Mouse (Mus musculus) heart, embryonic 12.5 days (tissue): ENCODE data around the gene Mink1. TPM values are rescaled to one million over a fixed set of nuclear protein-coding genes. Genes with fewer than 3 reads are reported as not detected.

Experiments
- ATAC-seq: fragments of 200-750 bp; cut with Nextera tagmentation; 2 replicates; pipeline ENCODE4 v1.8.0; 2017; ENCODE audit warnings: moderate TSS enrichment, moderate library complexity; ENCODE audit not compliant: insufficient number of reproducible peaks, low FRiP score
- H3K27ac ChIP-seq: fragments of 300-500 bp; sonication (generic); 2 replicates; pipeline ENCODE4 v1.5.1; 2016; ENCODE audit warnings: mild to moderate bottlenecking, moderate library complexity; ENCODE audit not compliant: poor library complexity, severe bottlenecking
- H3K27me3 ChIP-seq: fragments of 300-500 bp; sonication (generic); replicated peaks from 2 replicates; pipeline ENCODE4 v1.6.1; 2016; ENCODE audit warnings: mild to moderate bottlenecking, moderate library complexity
- H3K36me3 ChIP-seq: fragments of 300-500 bp; sonication (generic); 2 replicates; pipeline ENCODE4 v1.6.1; 2016; ENCODE audit warnings: mild to moderate bottlenecking, moderate library complexity
- H3K4me1 ChIP-seq: fragments of 300-500 bp; sonication (generic); replicated peaks from 2 replicates; pipeline ENCODE4 v1.6.1; 2016; ENCODE audit warnings: mild to moderate bottlenecking
- H3K4me2 ChIP-seq: fragments of 300-500 bp; sonication (generic); 2 replicates; pipeline ENCODE4 v1.6.1; 2016; ENCODE audit warnings: mild to moderate bottlenecking, moderate library complexity
- H3K4me3 ChIP-seq: fragments of 300-500 bp; sonication (generic); 2 replicates; pipeline ENCODE4 v1.5.1; 2016; ENCODE audit warnings: mild to moderate bottlenecking
- H3K9ac ChIP-seq: fragments of 300-500 bp; sonication (generic); 2 replicates; pipeline ENCODE4 v1.6.1; 2016; ENCODE audit warnings: mild to moderate bottlenecking, moderate library complexity
- H3K9me3 ChIP-seq: fragments of 300-500 bp; sonication (generic); replicated peaks from 2 replicates; pipeline ENCODE4 v1.6.1; 2016; ENCODE audit warnings: mild to moderate bottlenecking, moderate library complexity
- WGBS: fragments of 180-500 bp; shearing (Covaris S2); methylation state at CpG from one replicate; pipeline ENCODE4 v1.1.7; 2016; 5-methylcytosine and 5-hydroxymethylcytosine counted together
- polyA plus RNA-seq: library from polyadenylated mRNA; unstranded; fragments of >200 nt; fragmentation: Nextera tagmentation; extraction: Ambion mirVana; gene quantifications from 2 replicates; pipeline ENCODE4 v1.2.1, GENCODE M21; 2016

The Mink1 gene
- polyA plus RNA-seq, 1 experiment from 2014 or later: 13.7 TPM

GRCm38 (mm10) chr11:70591733-70592132 is 29.1 kb downstream of the Mink1 start:
- WGBS: 91% methylated on average over 1 of the region's 1 CpGs
- no peaks in the 10 kb centered on the region for H3K9me3 ChIP-seq
- no peak overlapping the region for H3K27ac ChIP-seq
- no peak overlapping the region for H3K4me3 ChIP-seq
- H3K4me2 ChIP-seq: no peak overlapping the region
- H3K4me1 ChIP-seq: peaks cover 14% of the 10 kb centered on the region
- no peak overlapping the region for H3K9ac ChIP-seq
- no peak for ATAC-seq
- H3K36me3 ChIP-seq: no peaks in the 10 kb centered on the region
- no peaks in the 10 kb centered on the region for H3K27me3 ChIP-seq

GRCm38 (mm10) chr11:70594253-70594989 is 31.7 kb downstream of the Mink1 start:
- 71% methylated on average over 15 of the region's 15 CpGs for WGBS
- Histone ChIP-seq H3K27ac (no peak overlapping the region), H3K9ac (no peak overlapping the region), H3K36me3 (peaks cover 25% of the 10 kb centered on the region), H3K4me3 (no peak overlapping the region), H3K4me1 (peaks cover 14% of the 10 kb centered on the region), H3K4me2 (no peak overlapping the region), H3K27me3 (no peaks in the 10 kb centered on the region), H3K9me3 (no peaks in the 10 kb centered on the region)
- ATAC-seq: no peak

GRCm38 (mm10) chr11:70595638-70596037 is 33.0 kb downstream of the Mink1 start:
- no peaks in the 10 kb centered on the region for H3K27me3 ChIP-seq
- H3K9ac ChIP-seq: no peak overlapping the region
- ATAC-seq: no peak
- no peak overlapping the region for H3K4me2 ChIP-seq
- H3K27ac ChIP-seq: no peak overlapping the region
- H3K9me3 ChIP-seq: no peaks in the 10 kb centered on the region
- peaks cover 32% of the 10 kb centered on the region for H3K36me3 ChIP-seq
- H3K4me1 ChIP-seq: peaks cover 14% of the 10 kb centered on the region
- no peak overlapping the region for H3K4me3 ChIP-seq
- 54% methylated on average over 2 of the region's 2 CpGs for WGBS

GRCm38 (mm10) chr11:70596094-70596493 is 33.4 kb downstream of the Mink1 start:
- peaks cover 32% of the 10 kb centered on the region for H3K36me3 ChIP-seq
- H3K9ac ChIP-seq: no peak overlapping the region
- no peak overlapping the region for H3K4me2 ChIP-seq
- H3K4me3 ChIP-seq: no peak overlapping the region
- peaks cover 14% of the 10 kb centered on the region for H3K4me1 ChIP-seq
- no peaks in the 10 kb centered on the region for H3K27me3 ChIP-seq
- ATAC-seq: no peak
- WGBS: 77% methylated on average over 4 of the region's 4 CpGs
- no peaks in the 10 kb centered on the region for H3K9me3 ChIP-seq
- H3K27ac ChIP-seq: no peak overlapping the region

GRCm38 (mm10) chr11:70597301-70597700 is 34.6 kb downstream of the Mink1 start:
- Histone ChIP-seq H3K4me1 (peaks cover 14% of the 10 kb centered on the region), H3K4me2 (no peak overlapping the region), H3K27ac (no peak overlapping the region), H3K27me3 (no peaks in the 10 kb centered on the region), H3K9me3 (no peaks in the 10 kb centered on the region), H3K4me3 (no peak overlapping the region), H3K9ac (no peak overlapping the region), H3K36me3 (peaks cover 43% of the 10 kb centered on the region)
- WGBS: 70% methylated on average over 6 of the region's 6 CpGs
- no peak for ATAC-seq

GRCm38 (mm10) chr11:70598451-70598953 is 35.8 kb downstream of the Mink1 start:
- ATAC-seq: no peak
- H3K27me3 ChIP-seq: no peaks in the 10 kb centered on the region
- peaks cover 14% of the 10 kb centered on the region for H3K4me1 ChIP-seq
- H3K36me3 ChIP-seq: peaks cover 54% of the 10 kb centered on the region
- H3K27ac ChIP-seq: no peak overlapping the region
- no peak overlapping the region for H3K4me3 ChIP-seq
- 89% methylated on average over 9 of the region's 9 CpGs for WGBS
- no peak overlapping the region for H3K9ac ChIP-seq
- H3K9me3 ChIP-seq: no peaks in the 10 kb centered on the region
- no peak overlapping the region for H3K4me2 ChIP-seq

- Histone ChIP-seq H3K36me3 (peaks cover 88% of the 10 kb centered on the region), H3K9ac (no peak overlapping the region), H3K4me2 (no peak overlapping the region), H3K27ac (no peak overlapping the region), H3K4me3 (no peak overlapping the region), H3K4me1 (no peaks in the 10 kb centered on the region), H3K9me3 (no peaks in the 10 kb centered on the region), H3K27me3 (no peaks in the 10 kb centered on the region)
- 50% methylated on average over 14 of the region's 14 CpGs for WGBS
- no peak for ATAC-seq
These were observed 42.4 kb downstream of the Mink1 start for GRCm38 (mm10) chr11:70605024-70605566.

- Histone ChIP-seq H3K36me3 (peaks cover 99% of the 10 kb centered on the region), H3K4me3 (no peak overlapping the region), H3K4me2 (no peak overlapping the region), H3K9ac (no peak overlapping the region), H3K9me3 (no peaks in the 10 kb centered on the region), H3K4me1 (no peaks in the 10 kb centered on the region), H3K27ac (no peak overlapping the region), H3K27me3 (no peaks in the 10 kb centered on the region)
- WGBS: 72% methylated on average over 12 of the region's 12 CpGs
- no peak for ATAC-seq
These were observed 44.0 kb downstream of the Mink1 start for GRCm38 (mm10) chr11:70606717-70607116.

- no peaks in the 10 kb centered on the region for H3K4me1 ChIP-seq
These were observed 44.9 kb downstream of the Mink1 start for GRCm38 (mm10) chr11:70607611-70608010.

GRCm38 (mm10) chr11:70608381-70609066 is 45.8 kb downstream of the Mink1 start:
- no peak for ATAC-seq
- H3K9ac ChIP-seq: no peak overlapping the region
- H3K27ac ChIP-seq: no peak overlapping the region
- no peaks in the 10 kb centered on the region for H3K27me3 ChIP-seq
- H3K9me3 ChIP-seq: no peaks in the 10 kb centered on the region
- H3K4me3 ChIP-seq: no peak overlapping the region
- peaks cover 98% of the 10 kb centered on the region for H3K36me3 ChIP-seq
- H3K4me2 ChIP-seq: no peak overlapping the region
- H3K4me1 ChIP-seq: no peaks in the 10 kb centered on the region
- WGBS: 88% methylated on average over 26 of the region's 26 CpGs

More at GRCm38 (mm10) chr11:70607611-70608010, 44.9 kb downstream of the Mink1 start:
- Histone ChIP-seq H3K36me3 (peaks cover 98% of the 10 kb centered on the region), H3K9me3 (no peaks in the 10 kb centered on the region), H3K27ac (no peak overlapping the region), H3K4me3 (no peak overlapping the region), H3K4me2 (no peak overlapping the region), H3K27me3 (no peaks in the 10 kb centered on the region), H3K9ac (no peak overlapping the region)
- no peak for ATAC-seq
- 87% methylated on average over 9 of the region's 9 CpGs for WGBS

GRCm38 (mm10) chr11:70610752-70611151 is 48.1 kb downstream of the Mink1 start:
- Histone ChIP-seq H3K4me2 (no peak overlapping the region), H3K36me3 (peaks cover 80% of the 10 kb centered on the region), H3K9ac (no peak overlapping the region), H3K27me3 (no peaks in the 10 kb centered on the region), H3K4me3 (no peak overlapping the region), H3K4me1 (peaks cover 15% of the 10 kb centered on the region), H3K9me3 (no peaks in the 10 kb centered on the region), H3K27ac (no peak overlapping the region)
- 89% methylated on average over 4 of the region's 4 CpGs for WGBS
- ATAC-seq: no peak
